Mouse (Mus musculus) cerebellum, adult 11 months (tissue): ENCODE data around the gene Pdia5.

Experiments
- DNase-seq: peaks from one replicate; pipeline ENCODE4 v3.0.0; 2022

Pdia5 gene

DNA sequence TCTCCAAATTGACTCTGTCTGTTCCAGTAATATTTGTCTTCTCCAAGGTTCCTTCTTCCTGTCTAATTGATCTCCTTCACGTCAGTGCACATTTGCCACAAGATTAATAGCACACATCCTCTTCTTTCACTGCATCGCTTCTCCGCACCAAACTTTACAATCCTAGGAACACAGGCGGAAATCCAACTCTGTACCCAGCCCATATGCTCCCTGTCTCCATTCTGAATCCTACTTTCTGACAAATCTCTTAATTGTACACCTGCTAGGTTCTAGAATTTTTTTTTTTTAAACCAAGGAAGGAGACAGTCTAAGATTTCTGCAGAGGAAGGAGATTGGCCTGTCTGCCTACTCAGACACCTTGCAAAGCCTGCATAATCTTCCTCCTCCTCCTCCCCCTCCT, 59.1 kb downstream of the Pdia5 start:
- DNase-seq = no peak

GRCm38 (mm10) chr16:35424926-35425325, 65.7 kb downstream of the Pdia5 start:
- DNase-seq = no peak

- no peak for DNase-seq
These were observed 67.2 kb downstream of the Pdia5 start for GRCm38 (mm10) chr16:35423250-35424139.

DNA sequence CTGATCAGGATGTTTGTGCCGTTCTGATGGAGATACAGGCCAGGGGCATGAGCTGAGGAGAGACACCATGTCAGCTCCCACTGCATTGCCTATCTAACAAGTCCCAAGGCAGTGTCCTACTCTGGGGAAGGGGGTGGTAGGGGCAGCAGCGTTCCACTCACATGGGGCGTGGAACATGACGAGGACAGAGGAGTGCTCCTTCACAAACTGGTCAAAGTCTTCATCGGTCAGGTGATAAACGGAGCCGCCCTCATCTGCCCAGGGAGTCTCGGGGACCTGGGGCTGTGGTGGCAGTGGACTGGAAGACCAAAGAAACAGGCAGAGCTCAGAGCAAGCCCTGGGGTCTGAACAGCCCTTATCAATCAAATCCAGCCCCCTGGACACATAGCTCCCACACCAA, 68.0 kb downstream of the Pdia5 start:
- no peak for DNase-seq

DNA sequence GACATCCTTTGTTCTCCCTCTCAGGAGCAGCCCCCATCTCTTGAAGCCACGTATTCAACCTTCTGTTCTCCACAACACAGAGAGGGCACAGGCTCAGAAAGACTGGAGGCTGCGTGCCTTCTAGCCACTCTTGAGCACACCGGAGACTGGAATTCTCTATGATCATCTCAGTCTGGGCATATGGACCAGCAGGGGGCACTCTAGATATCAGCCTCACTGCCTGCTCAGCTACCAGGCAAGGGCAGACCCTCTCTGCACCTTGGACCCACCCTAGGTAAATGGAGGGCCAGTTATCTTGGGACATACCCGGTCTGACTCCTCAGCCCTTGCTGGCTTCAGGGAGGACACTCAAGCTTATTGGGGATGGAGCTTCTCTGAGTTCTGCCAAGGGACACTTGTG, 68.5 kb downstream of the Pdia5 start:
- peak; percentile 12 for DNase-seq

- no peak for DNase-seq
These were observed 76.1 kb downstream of the Pdia5 start for GRCm38 (mm10) chr16:35414616-35415015.

GRCm38 (mm10) chr16:35406706-35407105, 84.0 kb downstream of the Pdia5 start:
- DNase-seq = no peak

DNA sequence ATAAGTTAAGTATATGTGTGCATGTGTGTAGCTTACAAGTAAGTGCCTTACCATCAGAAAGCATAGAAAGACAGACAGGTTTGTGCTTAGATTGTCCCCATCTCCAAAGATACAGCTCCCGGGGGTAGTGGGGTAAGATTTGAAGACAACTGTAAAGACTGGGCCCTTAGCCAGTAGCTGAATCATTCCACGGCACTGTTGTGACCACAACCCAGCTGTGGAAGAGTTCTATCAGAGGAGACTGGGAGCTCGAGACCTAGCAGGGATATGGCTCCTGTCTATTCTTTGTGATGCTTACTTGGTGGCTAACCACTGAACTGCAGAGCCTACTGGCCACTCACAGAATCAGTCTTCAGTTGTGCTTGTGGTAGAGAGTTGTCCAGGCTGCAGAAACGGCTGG, 84.5 kb downstream of the Pdia5 start:
- no peak for DNase-seq

DNA sequence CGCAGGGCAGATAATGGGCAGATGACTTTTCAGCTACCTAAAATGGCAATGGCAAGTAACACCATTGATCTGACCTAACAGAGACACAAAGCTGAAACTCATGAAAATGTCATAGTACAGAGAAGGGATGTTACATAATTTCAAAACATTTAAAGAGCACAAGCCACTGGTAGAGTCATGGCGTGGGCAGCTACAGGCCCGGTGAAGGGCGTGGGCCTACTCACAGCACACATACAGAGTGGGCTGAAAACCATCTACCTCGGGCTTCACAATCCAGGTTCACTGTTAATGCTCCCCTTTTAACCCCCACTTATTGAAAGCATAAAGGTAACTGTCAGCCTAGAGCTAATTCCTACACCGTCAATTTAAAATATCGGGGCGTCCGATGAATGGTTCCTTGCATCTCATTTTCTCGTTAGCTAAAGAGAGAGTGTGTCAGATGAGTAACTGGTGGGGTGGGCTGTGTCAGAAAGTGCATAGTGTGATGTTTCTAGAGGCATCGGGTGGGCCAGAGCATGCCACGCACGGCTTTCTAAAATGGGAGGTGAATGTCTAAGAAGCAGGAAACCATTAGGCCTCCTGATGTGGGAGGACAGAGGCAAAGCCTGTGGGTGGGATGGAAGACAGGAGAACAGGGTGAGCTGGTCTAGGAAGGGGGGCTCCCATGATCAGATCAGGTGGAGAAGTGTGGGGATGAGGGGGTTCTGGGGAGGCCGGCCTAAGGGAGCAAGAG, 85.2 kb downstream of the Pdia5 start:
- no peak for DNase-seq

DNA sequence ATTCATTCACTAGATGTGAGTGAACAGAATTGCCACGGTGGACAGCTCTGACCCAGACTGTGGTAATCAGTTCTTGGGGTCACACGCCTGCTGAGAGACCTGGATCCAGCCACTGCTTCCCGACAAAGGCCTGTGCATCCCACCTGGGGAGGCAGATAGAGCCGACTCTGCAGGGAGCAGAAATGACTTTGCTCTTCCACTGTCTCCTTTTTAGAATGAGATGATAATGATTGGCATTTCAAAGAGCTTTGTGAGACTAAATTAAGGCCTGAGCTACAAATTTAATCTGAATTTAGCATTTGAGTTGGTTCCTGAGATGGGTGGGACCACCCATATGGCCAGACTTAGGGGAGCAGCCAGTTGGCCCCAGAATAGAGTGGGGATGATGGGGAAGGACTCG, 85.8 kb downstream of the Pdia5 start:
- no peak for DNase-seq

- no peak for DNase-seq
These were observed 86.8 kb downstream of the Pdia5 start for GRCm38 (mm10) chr16:35403891-35404290.

GRCm38 (mm10) chr16:35403356-35403755, 87.3 kb downstream of the Pdia5 start:
- DNase-seq = no peak

GRCm38 (mm10) chr16:35392813-35393212, 97.9 kb downstream of the Pdia5 start:
- no peak for DNase-seq

- no peak for DNase-seq
These were observed 105.0 kb downstream of the Pdia5 start for GRCm38 (mm10) chr16:35385654-35386053.

DNA sequence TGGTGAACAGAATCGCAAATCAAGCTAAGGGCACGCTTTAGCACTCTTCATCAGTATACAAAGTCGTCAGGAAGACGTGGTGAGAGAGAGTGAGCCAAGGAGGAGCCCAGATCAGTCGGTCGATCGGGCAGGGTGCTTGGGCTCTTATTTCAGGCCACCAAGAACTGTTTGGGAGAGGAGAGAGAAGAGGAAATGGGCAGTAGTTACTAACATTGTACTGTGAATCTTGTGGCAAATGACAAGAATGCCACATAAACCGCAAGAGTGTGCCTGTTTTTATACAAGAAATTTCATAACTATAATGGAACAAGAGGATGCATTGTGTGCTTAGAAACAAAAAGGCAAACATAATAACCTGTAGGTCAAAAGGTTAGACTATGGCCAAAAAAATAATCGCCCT, 110.6 kb downstream of the Pdia5 start:
- no peak for DNase-seq

DNA sequence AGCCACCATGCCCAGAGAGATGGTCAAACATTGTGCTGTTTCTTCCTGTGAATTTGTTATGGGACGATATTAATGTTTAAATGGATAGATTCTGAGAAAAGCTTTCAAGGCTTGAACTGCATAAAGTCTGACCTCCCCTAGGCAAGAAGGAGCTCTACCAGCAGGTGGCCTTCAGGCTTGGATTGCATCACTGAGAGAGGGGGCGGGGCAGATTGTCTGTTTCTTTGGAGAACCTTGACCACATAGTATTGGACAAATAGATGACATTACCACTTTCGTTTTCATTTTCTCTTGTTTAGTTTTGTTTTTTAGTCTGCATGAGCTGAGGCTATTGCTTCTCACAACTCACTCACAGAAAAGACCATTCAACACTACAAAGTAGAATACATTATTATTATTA, 111.3 kb downstream of the Pdia5 start:
- no peak for DNase-seq

DNA sequence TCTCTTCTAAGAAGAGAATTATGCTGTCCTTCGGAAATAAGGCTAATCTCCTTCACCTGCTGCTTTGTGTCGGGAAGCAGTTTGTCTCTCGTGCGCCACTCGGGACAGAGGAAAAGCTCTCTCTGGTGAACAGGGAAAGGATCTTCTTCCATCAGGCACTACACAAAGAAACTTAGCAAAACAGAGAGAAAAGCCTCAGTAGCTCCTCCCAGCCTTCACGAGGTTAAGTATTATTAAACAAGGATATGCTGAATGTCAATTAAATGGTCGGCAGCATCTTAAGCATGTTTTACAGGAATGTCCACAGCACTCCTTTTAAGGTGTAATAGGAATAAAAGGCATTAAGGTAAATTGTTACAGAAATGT, 126.6 kb downstream of the Pdia5 start:
- DNase-seq = no peak

GRCm38 (mm10) chr16:35363150-35364062, 127.3 kb downstream of the Pdia5 start, which contains the start of gene Sec22a:
Gene Sec22a (minus strand): TSS chr16:35363918.
- peak; percentile 94 for DNase-seq

GRCm38 (mm10) chr16:35362221-35362620, 128.5 kb downstream of the Pdia5 start:
- no peak for DNase-seq

DNA sequence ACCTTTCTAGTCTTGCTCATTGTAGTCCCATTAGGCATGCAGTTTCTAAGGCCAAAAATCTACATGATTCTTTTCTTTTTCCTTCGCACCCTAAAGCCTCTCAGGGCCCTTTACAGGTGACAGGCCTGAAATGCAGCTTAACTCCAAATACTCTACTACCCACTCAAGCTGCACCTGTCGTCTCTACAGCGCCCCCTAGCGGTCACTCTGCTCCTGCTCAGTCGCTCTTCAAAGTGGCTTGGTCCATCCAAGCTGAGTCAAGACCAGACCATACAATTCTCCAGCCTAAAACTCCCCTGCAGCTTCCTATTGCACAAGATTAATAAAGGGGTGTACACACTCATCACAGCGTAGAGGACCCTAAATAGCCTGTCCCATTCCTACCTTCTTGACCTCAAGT, 130.1 kb downstream of the Pdia5 start:
- peak; percentile 23 for DNase-seq

GRCm38 (mm10) chr16:35357449-35357848, 133.2 kb downstream of the Pdia5 start:
- DNase-seq = no peak
